Mouse (Mus musculus) lung, postnatal 0 days (tissue): ENCODE measurements around the gene Slc41a2.

Experiments used
- CTCF ChIP-seq: IDR thresholded peaks from 2 replicates; pipeline ENCODE4 v1.5.1; 2016; ENCODE audit warnings: antibody characterized with exemption, mild to moderate bottlenecking
- EP300 ChIP-seq: IDR thresholded peaks from 2 replicates; pipeline ENCODE4 v1.6.1; 2016; ENCODE audit warnings: antibody characterized with exemption, mild to moderate bottlenecking, control low read depth

GRCm38 (mm10) chr10:83383863-83384262 lies 46.2 kb upstream of the Slc41a2 start:
- no peak for TF ChIP-seq CTCF
- no peak for TF ChIP-seq EP300
